Mouse (Mus musculus) embryonic fibroblast, embryonic 13.5 days (primary cell): Measurements from ENCODE around the gene F11.

Source experiments
- CTCF ChIP-seq: IDR thresholded peaks from 2 replicates; pipeline ENCODE4 v1.5.1; 2011; ENCODE audit warnings: mild to moderate bottlenecking, control low read depth, low read length, moderate library complexity, borderline replicate concordance; ENCODE audit not compliant: insufficient read depth
- POLR2A ChIP-seq: IDR thresholded peaks from 2 replicates; pipeline ENCODE4 v1.6.1; 2011; ENCODE audit warnings: low read depth, mild to moderate bottlenecking, control low read depth, low read length, moderate library complexity

DNA sequence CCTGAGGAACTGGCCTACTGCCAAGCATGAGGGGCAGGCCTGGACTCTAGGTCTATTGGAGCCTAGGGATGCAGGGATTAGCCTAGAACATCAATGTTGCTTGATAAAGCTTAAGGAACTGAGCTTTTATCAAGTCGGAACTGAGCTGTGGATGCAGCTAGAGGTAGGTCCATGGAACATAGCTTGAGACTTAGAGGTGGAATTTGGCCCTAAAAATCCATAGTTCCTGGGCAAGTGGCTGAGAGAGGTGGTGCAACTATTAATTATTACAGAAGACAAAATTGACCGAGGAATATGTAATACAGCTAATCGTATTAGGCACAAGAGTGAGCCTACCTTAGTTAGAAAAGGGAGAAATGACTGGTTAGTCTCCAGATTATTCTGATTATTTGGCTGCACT, 42.5 kb upstream of the F11 start:
- TF ChIP-seq POLR2A (no peak), CTCF (no peak)
